In the genomic region with DNA sequence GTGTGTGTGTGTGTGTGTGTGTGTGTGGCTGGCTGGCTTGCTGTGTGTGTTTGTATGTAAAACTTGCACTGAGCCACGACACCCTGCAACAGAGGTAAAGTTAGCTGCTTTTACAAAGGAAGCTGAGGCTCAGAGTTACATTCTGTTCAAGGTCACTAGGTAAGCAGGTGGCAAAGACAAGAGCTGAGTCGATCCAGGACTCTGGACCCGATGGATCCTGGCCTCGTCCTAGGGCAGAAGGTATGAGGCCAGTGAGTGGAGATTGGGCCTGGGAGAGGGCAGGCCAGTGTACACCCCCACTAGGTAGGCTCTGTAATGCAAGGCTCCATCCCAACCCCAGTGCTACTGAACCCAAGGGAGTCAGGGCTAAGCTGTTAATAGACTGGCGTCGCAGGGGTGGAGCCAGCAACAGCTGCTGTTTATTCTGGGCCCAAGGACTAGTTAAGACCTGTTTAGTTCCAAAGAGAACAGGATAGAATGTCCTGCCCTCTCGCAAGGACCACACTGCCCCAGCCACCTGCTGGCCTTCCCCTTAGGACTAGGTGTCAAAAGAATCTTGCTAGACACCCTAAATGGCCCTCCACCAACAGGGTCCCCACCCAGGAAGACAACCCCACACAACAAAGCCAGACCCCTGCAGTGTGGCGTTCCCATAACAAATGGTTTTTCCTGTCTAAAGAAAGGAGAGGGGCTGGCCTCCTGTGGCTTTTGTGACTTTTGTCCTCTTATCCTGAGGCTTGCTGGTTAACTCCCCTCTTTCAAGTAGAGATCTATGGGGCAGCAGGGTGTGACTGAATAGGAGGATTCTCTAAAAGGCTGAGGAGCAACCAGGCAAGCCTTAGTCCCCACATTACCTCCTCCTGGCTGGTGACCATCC, we compare ENCODE assay signal across 8 mouse cellular contexts. TPM values are rescaled to one million over a fixed set of nuclear protein-coding genes. Genes with fewer than 3 reads are reported as not detected.
DNase-seq lines count a peak whose midpoint lies in the region; ATAC-seq and TF ChIP-seq lines count a peak whose summit lies in the region.

No protein-coding gene starts in this region.

- TF ChIP-seq RAD21 in CH12.LX (IDR thresholded peaks at IDR 0.05; ENCODE audit: low read depth, low read length) = no peak; the same call in 1 of the 2 replicates

- no peak overlapping the region for H3K4me2 ChIP-seq in kidney, embryonic 14.5 days (replicated peaks; ENCODE audit: low read depth, low read length)
- H3K4me2 ChIP-seq in CH12.LX (ENCODE audit: insufficient read depth, low read depth, poor library complexity, severe bottlenecking) = peak overlapping the region; percentile 52
- H3K4me2 ChIP-seq in embryonic facial prominence, embryonic 15.5 days (replicated peaks) = no peak overlapping the region
- no peak overlapping the region for H3K4me2 ChIP-seq in liver, embryonic 14.5 days (ENCODE audit: low read depth)

- no peaks in the 10 kb centered on the region for H3K9me3 ChIP-seq in kidney, embryonic 14.5 days (ENCODE audit: control insufficient read depth, low read length)
- no peaks in the 10 kb centered on the region for H3K9me3 ChIP-seq in CH12.LX (replicated peaks; ENCODE audit: low read length)
- H3K9me3 ChIP-seq in embryonic facial prominence, embryonic 15.5 days (replicated peaks) = no peaks in the 10 kb centered on the region
- no peaks in the 10 kb centered on the region for H3K9me3 ChIP-seq in liver, embryonic 14.5 days (ENCODE audit: control insufficient read depth, low read length)

- DNase-seq in kidney, adult 11 months = no peak
- DNase-seq in CH12.LX (ENCODE audit: extremely low read depth) = peak; percentile 69
- DNase-seq in liver, embryonic 14.5 days (ENCODE audit: low read depth in 3 of 3, low spot score in 3 of 3) = no peak
- DNase-seq in embryo, embryonic 10 days (ENCODE audit: low spot score) = no peak
- no peak for DNase-seq in cerebellum, adult 2 months
- DNase-seq in layer of hippocampus, adult 18-20 months (ENCODE audit: low spot score in 2 of 2) = no peak

- H3K27me3 ChIP-seq in kidney, embryonic 14.5 days (ENCODE audit: control insufficient read depth, insufficient read depth, low read length) = no peaks in the 10 kb centered on the region
- no peaks in the 10 kb centered on the region for H3K27me3 ChIP-seq in CH12.LX (replicated peaks)
- no peaks in the 10 kb centered on the region for H3K27me3 ChIP-seq in embryonic facial prominence, embryonic 15.5 days
- no peaks in the 10 kb centered on the region for H3K27me3 ChIP-seq in liver, embryonic 14.5 days (ENCODE audit: control insufficient read depth, insufficient read depth, low read length)
- no peaks in the 10 kb centered on the region for H3K27me3 ChIP-seq in cerebellum, adult 2 months (ENCODE audit: control insufficient read depth, insufficient read depth, low read length)

- ATAC-seq in kidney, embryonic 14.5 days (ENCODE audit: low FRiP score, low TSS enrichment) = peak; percentile 12; the same call in 1 of the 2 replicates
- ATAC-seq in embryonic facial prominence, embryonic 15.5 days (ENCODE audit: insufficient number of reproducible peaks, low FRiP score, low TSS enrichment, low read depth) = peak; percentile 47
- ATAC-seq in liver, embryonic 14.5 days (ENCODE audit: insufficient read depth) = no peak

- no peak overlapping the region for H3K9ac ChIP-seq in kidney, embryonic 14.5 days (ENCODE audit: low read depth, low read length)
- no peak overlapping the region for H3K9ac ChIP-seq in CH12.LX (ENCODE audit: insufficient read depth, low read depth)
- no peak overlapping the region for H3K9ac ChIP-seq in embryonic facial prominence, embryonic 15.5 days
- no peak overlapping the region for H3K9ac ChIP-seq in liver, embryonic 14.5 days (replicated peaks)

- H3K27ac ChIP-seq in kidney, embryonic 14.5 days (ENCODE audit: low read depth, low read length) = no peak overlapping the region; the same call in 1 of the 2 replicates
- peak overlapping the region; percentile 87 for H3K27ac ChIP-seq in CH12.LX (ENCODE audit: insufficient read depth, low read depth)
- peak overlapping the region; percentile 1 for H3K27ac ChIP-seq in embryonic facial prominence, embryonic 15.5 days (replicated peaks)
- no peak overlapping the region for H3K27ac ChIP-seq in liver, embryonic 14.5 days
- no peak overlapping the region for H3K27ac ChIP-seq in cerebellum, adult 2 months (ENCODE audit: insufficient read depth, low read length)

- in situ Hi-C loops in CH12.LX (cut with MboI; ENCODE audit: low pct_ligation_motif_present, low pct_unique_long_range_greater_than_20kb, low sequenced_read_pairs) = no loop called here

- H3K79me2 ChIP-seq in CH12.LX (replicated peaks; ENCODE audit: control insufficient read depth, extremely low read depth, insufficient read depth, poor library complexity, severe bottlenecking) = no peaks in the 10 kb centered on the region

- peaks cover 55% of the 10 kb centered on the region for H3K4me1 ChIP-seq in kidney, embryonic 14.5 days (ENCODE audit: control insufficient read depth, insufficient read depth, low read length)
- peaks cover 69 to 87% of the 10 kb centered on the region in 2 experiments for H3K4me1 ChIP-seq in CH12.LX (ENCODE audit: control insufficient read depth in 1 of 2, insufficient read depth in 2 of 2)
- H3K4me1 ChIP-seq in embryonic facial prominence, embryonic 15.5 days = peaks cover 82% of the 10 kb centered on the region
- peaks cover 26 to 69% of the 10 kb centered on the region in 2 experiments for H3K4me1 ChIP-seq in liver, embryonic 14.5 days (replicated peaks; ENCODE audit: control insufficient read depth in 2 of 2, insufficient read depth in 2 of 2, low read length in 1 of 2)
- H3K4me1 ChIP-seq in cerebellum, adult 2 months (ENCODE audit: control insufficient read depth, insufficient read depth, low read length) = no peaks in the 10 kb centered on the region

- dilution Hi-C loops in CH12.LX (cut with MboI; ENCODE audit: extremely low pct_ligation_motif_present, extremely low pct_unique_long_range_greater_than_20kb, low sequenced_read_pairs) = no loop called here

- TF ChIP-seq CTCF in CH12.LX (conservative IDR thresholded peaks at IDR 0.05 in 1 of 2, IDR thresholded peaks at IDR 0.05 in 1 of 2; ENCODE audit: low read depth in 2 of 2, low read length in 2 of 2) = no peak
- TF ChIP-seq CTCF in liver, embryonic 14.5 days (IDR thresholded peaks at IDR 0.05; ENCODE audit: low read depth) = 0 out of 2 replicates have a peak, but pooled peaks have one; percentile 3
- TF ChIP-seq CTCF in cerebellum, adult 2 months (IDR thresholded peaks at IDR 0.05; ENCODE audit: borderline replicate concordance, insufficient read depth, low read depth, low read length) = no peak

- TF ChIP-seq EP300 in CH12.LX (IDR thresholded peaks at IDR 0.05; ENCODE audit: low read length) = 0 out of 2 replicates have a peak, but pooled peaks have one; percentile 39
- no peak for TF ChIP-seq EP300 in liver, embryonic 14.5 days (IDR thresholded peaks at IDR 0.05; ENCODE audit: low read depth)

- H3K4me3 ChIP-seq in kidney, embryonic 14.5 days (ENCODE audit: low read length) = no peak overlapping the region
- no peak overlapping the region for H3K4me3 ChIP-seq in CH12.LX (replicated peaks in 1 of 3; ENCODE audit: low read depth in 2 of 3, low read length in 2 of 3, poor library complexity in 1 of 3)
- H3K4me3 ChIP-seq in embryonic facial prominence, embryonic 15.5 days (replicated peaks) = no peak overlapping the region
- H3K4me3 ChIP-seq in liver, embryonic 14.5 days (ENCODE audit: insufficient read depth in 1 of 2, low read depth in 2 of 2, low read length in 2 of 2) = no peak overlapping the region
- H3K4me3 ChIP-seq in cerebellum, adult 2 months (replicated peaks; ENCODE audit: insufficient read depth, low read depth, low read length) = no peak overlapping the region

- H3K36me3 ChIP-seq in kidney, embryonic 14.5 days (ENCODE audit: control insufficient read depth, insufficient read depth, low read length) = no peaks in the 10 kb centered on the region
- H3K36me3 ChIP-seq in CH12.LX (replicated peaks in 1 of 2; ENCODE audit: control insufficient read depth in 1 of 2, insufficient read depth in 1 of 2, low read length in 1 of 2) = no peaks in the 10 kb centered on the region
- no peaks in the 10 kb centered on the region for H3K36me3 ChIP-seq in embryonic facial prominence, embryonic 15.5 days
- no peaks in the 10 kb centered on the region for H3K36me3 ChIP-seq in liver, embryonic 14.5 days (replicated peaks; ENCODE audit: control insufficient read depth, insufficient read depth, low read depth)

- TF ChIP-seq POLR2A in CH12.LX (IDR thresholded peaks at IDR 0.05; ENCODE audit: low read depth, low read length) = no peak
- TF ChIP-seq POLR2A in cerebellum, adult 2 months (IDR thresholded peaks at IDR 0.05; ENCODE audit: borderline replicate concordance, insufficient read depth, low read length) = no peak

- 36% methylated on average over 8 of the region's 8 CpGs for WGBS in kidney, embryonic 14.5 days
- 39% methylated on average over 8 of the region's 8 CpGs for WGBS in embryonic facial prominence, embryonic 15.5 days
- 61% methylated on average over 8 of the region's 8 CpGs for WGBS in liver, embryonic 14.5 days (ENCODE audit: insufficient replicate concordance)
- 59% methylated on average over 8 of the region's 8 CpGs for WGBS in cerebellum, adult 2 months

TF ChIP-seq in CH12.LX, 34 proteins besides CTCF, POLR2A, EP300 and RAD21 (continues in another document):
- TF ChIP-seq ZMIZ1 (IDR thresholded peaks at IDR 0.05; ENCODE audit: low read depth, low read length) (no peak), TBP (conservative IDR thresholded peaks at IDR 0.05; ENCODE audit: low read depth, low read length) (0 out of 2 replicates have a peak, but pooled peaks have one; percentile 22), JUN (IDR thresholded peaks at IDR 0.05; ENCODE audit: insufficient read depth, low read depth, low read length) (no peak), ETS1 (conservative IDR thresholded peaks at IDR 0.05; ENCODE audit: low read depth, low read length) (peak; percentile 53; the same call in 1 of the 2 replicates), CHD1 (IDR thresholded peaks at IDR 0.05; ENCODE audit: low read depth, low read length) (peak; percentile 79), NELFE (IDR thresholded peaks at IDR 0.05; ENCODE audit: low read depth, low read length) (no peak), MAX (IDR thresholded peaks at IDR 0.05; ENCODE audit: low read length) (0 out of 2 replicates have a peak, but pooled peaks have one; percentile 38), TCF12 (IDR thresholded peaks at IDR 0.05; ENCODE audit: low read depth, low read length) (peak; percentile 56; the same call in 1 of the 2 replicates)

RNA-seq across cellular contexts. Expression of gene Sh3pxd2a, which starts 13.7 kb away (rescaled TPM):
- 8.7 and 9.6 TPM in 2 replicates for polyA plus RNA-seq in kidney, embryonic 14.5 days (2014; fragmentation: Nextera tagmentation; extraction: Ambion mirVana)
- total RNA-seq in CH12.LX (2012; rRNA removed) (2.4 and 3.2 TPM in 2 replicates), CH12.LX (2014; rRNA removed) (1.2 and 1.3 TPM in 2 replicates)
- polyA plus RNA-seq in CH12.LX (2012; ENCODE audit: insufficient read length, low read depth) = 4.6 and 4.9 TPM in 2 replicates
- 15.8 and 16.0 TPM in 2 replicates for polyA plus RNA-seq in embryonic facial prominence, embryonic 15.5 days (2015; fragmentation: Nextera tagmentation; extraction: Ambion mirVana)
- 1.2 and 1.6 TPM in 2 replicates for polyA plus RNA-seq in liver, embryonic 14.5 days (2012; rRNA removed)
- polyA plus RNA-seq in liver, embryonic 14.5 days (2014; fragmentation: Nextera tagmentation; extraction: Ambion mirVana) = 0.50 and 0.67 TPM in 2 replicates
- polyA plus RNA-seq in cerebellum, adult 2 months (2012; rRNA removed) = 7.3 and 7.9 TPM in 2 replicates
- total RNA-seq in layer of hippocampus, adult 18-20 months (2021) = 10 to 100 TPM; 33.4 to 35.4 TPM

Comparison
In these comparisons a context has a peak if more than half of its experiments do, and no peak if none do; other contexts are left out.
1. H3K27ac ChIP-seq: peak in CH12.LX (single experiment) and embryonic facial prominence, embryonic 15.5 days (single experiment); none in kidney, embryonic 14.5 days (single experiment), liver, embryonic 14.5 days (single experiment) and cerebellum, adult 2 months (single experiment).